Mouse (Mus musculus) neural tube, embryonic 15.5 days (tissue): ENCODE results near the gene Olfr773. TPM values are rescaled to one million over a fixed set of nuclear protein-coding genes. Genes with fewer than 3 reads are reported as not detected.
"Not testable (repeated sequence)": the region's sequence is repeated elsewhere in the genome, so short reads cannot be mapped to it uniquely, and the experiment has no call there.

Experiments used
- ATAC-seq: fragments of 200-750 bp; cut with Nextera tagmentation; 2 replicates; pipeline ENCODE4 v1.8.0; 2017; ENCODE audit warnings: mild to moderate bottlenecking, moderate TSS enrichment, moderate library complexity; ENCODE audit not compliant: low FRiP score
- H3K27ac ChIP-seq: fragments of 300-500 bp; sonication (generic); replicated peaks from 2 replicates; pipeline ENCODE4 v1.5.1; 2015; ENCODE audit warnings: mild to moderate bottlenecking, inconsistent platforms
- H3K27me3 ChIP-seq: fragments of 300-500 bp; sonication (generic); replicated peaks from 2 replicates; pipeline ENCODE4 v1.6.1; 2015; ENCODE audit warnings: inconsistent platforms
- H3K36me3 ChIP-seq: fragments of 300-500 bp; sonication (generic); 2 replicates; pipeline ENCODE4 v1.6.1; 2015; ENCODE audit warnings: inconsistent platforms
- H3K4me1 ChIP-seq: fragments of 300-500 bp; sonication (generic); 2 replicates; pipeline ENCODE4 v1.6.1; 2015; ENCODE audit warnings: inconsistent platforms
- H3K4me2 ChIP-seq: fragments of 300-500 bp; sonication (generic); 2 replicates; pipeline ENCODE4 v1.6.1; 2015; ENCODE audit warnings: inconsistent platforms, mild to moderate bottlenecking, moderate library complexity
- H3K4me3 ChIP-seq: fragments of 300-500 bp; sonication (generic); replicated peaks from 2 replicates; pipeline ENCODE4 v1.5.1; 2015; ENCODE audit warnings: mild to moderate bottlenecking, inconsistent platforms
- H3K9ac ChIP-seq: fragments of 300-500 bp; sonication (generic); replicated peaks from 2 replicates; pipeline ENCODE4 v1.6.1; 2015; ENCODE audit warnings: mild to moderate bottlenecking, inconsistent platforms
- H3K9me3 ChIP-seq: fragments of 300-500 bp; sonication (generic); replicated peaks from 2 replicates; pipeline ENCODE4 v1.6.1; 2016; ENCODE audit warnings: inconsistent platforms
- WGBS: fragments of 180-500 bp; shearing (Covaris S2); methylation state at CpG from one replicate; pipeline ENCODE4 v1.1.7; 2015; ENCODE audit warnings: mixed read lengths; 5-methylcytosine and 5-hydroxymethylcytosine counted together
- polyA plus RNA-seq: library from polyadenylated mRNA; unstranded; fragments of >200 nt; fragmentation: Nextera tagmentation; extraction: Ambion mirVana; gene quantifications from 2 replicates; pipeline ENCODE4 v1.2.1, GENCODE M21; 2015

Olfr773 gene
- not detected in 2 replicates for polyA plus RNA-seq

DNA sequence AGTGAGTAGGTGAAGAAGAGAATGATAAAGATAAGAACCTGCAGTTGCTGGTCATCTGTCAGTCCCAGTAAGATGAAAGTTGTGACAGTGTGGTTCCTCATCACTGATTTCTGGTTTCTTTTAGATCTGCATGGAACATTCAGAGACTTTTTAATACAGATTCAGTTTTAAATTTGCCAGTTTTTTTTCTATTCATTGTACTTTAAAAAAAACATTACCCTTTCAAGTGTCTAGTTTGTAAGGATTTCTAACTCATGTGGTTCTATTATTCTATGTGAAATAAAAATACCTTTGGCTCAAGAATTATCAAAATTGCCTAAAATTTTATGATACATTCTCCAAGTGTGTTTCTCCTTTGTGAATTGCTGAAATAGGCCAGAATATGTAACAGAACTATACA lies at the start of gene Olfr773:
Gene Olfr773, minus strand, starts transcription at position 101 of the 400 bp plus-strand sequence.
- not testable (repeated sequence) for ATAC-seq, H3K4me2 ChIP-seq, H3K9me3 ChIP-seq, H3K4me1 ChIP-seq, H3K27me3 ChIP-seq, H3K36me3 ChIP-seq, H3K27ac ChIP-seq, H3K9ac ChIP-seq, H3K4me3 ChIP-seq

DNA sequence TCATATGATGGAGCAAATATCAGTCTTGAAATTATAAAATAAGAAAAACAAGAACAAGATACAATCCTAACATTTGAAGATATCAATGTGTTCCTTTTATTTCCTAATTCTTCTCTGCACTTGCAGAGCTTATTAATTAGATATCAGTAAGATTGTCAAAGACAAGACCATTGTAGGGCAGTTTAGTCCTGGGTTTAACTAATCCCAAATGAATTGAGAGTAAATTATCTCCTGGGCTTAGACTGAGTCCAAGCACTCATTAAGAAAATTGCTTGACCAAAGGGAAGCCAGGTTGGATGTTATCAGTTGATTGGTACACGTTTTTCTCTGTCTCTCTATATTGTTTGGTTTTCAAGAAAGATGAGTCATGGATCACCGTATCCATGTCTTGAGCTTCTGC lies 48.7 kb upstream of the Olfr773 start, which contains the start of gene Olfr774:
Gene Olfr774, plus strand, starts transcription at position 301 of the 400 bp plus-strand sequence.
- H3K27me3 ChIP-seq, result no peaks in the 10 kb centered on the region
- no peak within 1 kb of the TSS for H3K4me2 ChIP-seq
- no peak within 1 kb of the TSS for H3K27ac ChIP-seq
- no peaks in the 10 kb centered on the region for H3K36me3 ChIP-seq
- no peaks in the 10 kb centered on the region for H3K4me1 ChIP-seq
- H3K9ac ChIP-seq, result no peak within 1 kb of the TSS
- H3K9me3 ChIP-seq, result no peaks in the 10 kb centered on the region
- H3K4me3 ChIP-seq, result no peak within 1 kb of the TSS
- ATAC-seq, result no peak
- WGBS, result 80% methylated on average over 2 of the region's 2 CpGs

DNA sequence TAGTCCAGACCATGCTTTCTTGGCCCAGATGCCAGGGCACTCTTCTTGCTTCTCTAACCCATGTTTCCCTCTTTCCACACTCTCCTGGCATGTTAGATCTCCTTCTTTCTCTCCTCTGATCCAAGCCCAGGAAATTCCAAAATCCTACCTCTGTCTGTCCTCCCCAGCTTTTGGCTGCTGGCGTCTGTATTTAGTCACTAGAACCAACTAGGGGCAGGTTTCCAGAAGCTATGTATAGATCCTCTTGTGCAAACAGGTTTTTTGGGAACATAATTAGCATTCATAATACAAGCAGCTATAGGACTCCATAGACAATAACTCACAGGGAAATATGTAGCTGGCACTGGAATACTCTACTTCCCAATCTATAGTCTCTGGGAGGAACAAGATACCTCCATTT lies 43.5 kb upstream of the Olfr773 start:
- Histone ChIP-seq H3K4me1 (no peaks in the 10 kb centered on the region), H3K36me3 (no peaks in the 10 kb centered on the region), H3K9ac (no peak overlapping the region), H3K4me2 (no peak overlapping the region), H3K4me3 (no peak overlapping the region), H3K27me3 (no peaks in the 10 kb centered on the region), H3K27ac (no peak overlapping the region), H3K9me3 (no peaks in the 10 kb centered on the region)
- WGBS, result 84% methylated on average over 1 of the region's 1 CpGs
- ATAC-seq, result no peak

DNA sequence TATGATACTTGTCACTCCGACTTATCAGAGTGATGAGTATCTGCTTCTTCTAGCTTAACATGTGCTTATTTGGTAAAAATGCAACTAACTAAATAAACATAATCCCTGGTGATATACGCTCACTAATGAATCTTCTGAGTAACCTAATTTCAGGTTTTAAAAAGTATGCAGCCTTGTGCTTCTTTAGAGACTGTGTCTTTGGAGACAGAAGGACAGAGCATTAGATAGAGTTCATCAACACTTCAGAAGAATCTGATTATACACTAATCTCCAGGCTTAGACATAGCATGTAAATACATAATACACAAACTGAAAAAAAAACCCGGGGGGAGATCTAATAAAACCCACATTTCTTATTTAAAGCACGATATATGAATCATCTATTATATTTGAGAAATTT lies 9.4 kb downstream of the Olfr773 start, which contains the start of gene Olfr772:
Gene Olfr772, minus strand, starts transcription at position 101 of the 400 bp plus-strand sequence.
- ATAC-seq, H3K27me3 ChIP-seq, H3K27ac ChIP-seq, H3K4me2 ChIP-seq, H3K4me3 ChIP-seq, H3K4me1 ChIP-seq, H3K36me3 ChIP-seq, H3K9ac ChIP-seq, H3K9me3 ChIP-seq: not testable (repeated sequence)
- WGBS, result 92% methylated on average over 4 of the region's 4 CpGs

DNA sequence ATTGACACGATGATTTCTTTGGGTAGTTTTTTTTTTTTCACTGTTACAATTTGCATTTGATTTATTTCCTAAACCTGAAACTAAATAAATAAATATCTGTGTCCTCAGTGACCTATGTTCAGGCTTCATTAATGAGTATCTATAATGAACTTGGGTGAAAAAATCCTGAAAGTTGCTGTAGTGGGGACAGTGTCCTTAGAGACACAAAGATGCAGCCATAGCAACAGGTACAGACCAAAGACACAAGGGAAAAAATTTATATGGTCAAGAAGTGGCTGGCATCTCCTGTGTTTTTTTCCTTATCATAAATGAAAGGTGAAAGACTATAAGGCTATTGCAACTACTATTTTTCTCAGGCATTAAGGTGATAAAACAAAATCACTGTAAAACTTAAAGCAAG lies 22.6 kb downstream of the Olfr773 start, which contains the start of gene Olfr771:
Gene Olfr771, minus strand, starts transcription at position 101 of the 400 bp plus-strand sequence.
- no peak within 1 kb of the TSS for H3K4me2 ChIP-seq
- H3K36me3 ChIP-seq, result no peaks in the 10 kb centered on the region
- no peak within 1 kb of the TSS for H3K27ac ChIP-seq
- no peak within 1 kb of the TSS for H3K9ac ChIP-seq
- 0 out of 2 replicates have a peak, but pooled peaks cover 3% of the 10 kb centered on the region for H3K9me3 ChIP-seq
- ATAC-seq, result no peak
- no peaks in the 10 kb centered on the region for H3K4me1 ChIP-seq
- WGBS, result 90% methylated on average over 1 of the region's 1 CpGs
- no peaks in the 10 kb centered on the region for H3K27me3 ChIP-seq
- H3K4me3 ChIP-seq, result no peak within 1 kb of the TSS

DNA sequence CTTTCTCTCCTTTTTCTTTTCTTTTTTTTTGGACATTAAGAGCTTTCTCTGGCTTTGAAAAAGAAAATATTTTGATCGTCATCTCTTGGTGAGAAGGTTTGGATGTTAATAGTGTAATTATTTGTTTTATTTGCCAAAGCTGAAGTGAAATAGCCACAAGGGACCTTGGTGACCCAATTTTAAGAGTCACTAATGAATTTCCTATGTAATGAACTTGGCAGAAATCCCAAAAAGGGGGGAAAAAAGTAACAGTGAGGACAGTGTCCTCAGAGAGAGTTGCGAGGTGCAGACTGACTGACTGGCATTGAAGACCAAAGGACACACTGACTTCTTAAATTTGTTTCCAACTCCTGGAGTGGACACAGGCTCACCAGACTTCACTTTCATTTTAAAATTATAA lies 48.3 kb downstream of the Olfr773 start, which contains the start of gene Olfr770:
Gene Olfr770, minus strand, starts transcription at position 101 of the 400 bp plus-strand sequence.
- Histone ChIP-seq H3K4me3 (no peak within 1 kb of the TSS), H3K4me2 (no peak within 1 kb of the TSS), H3K27me3 (no peaks in the 10 kb centered on the region), H3K4me1 (no peaks in the 10 kb centered on the region), H3K36me3 (no peaks in the 10 kb centered on the region), H3K9ac (no peak within 1 kb of the TSS), H3K27ac (no peak within 1 kb of the TSS), H3K9me3 (no peaks in the 10 kb centered on the region)
- no peak for ATAC-seq
- 72% methylated on average over 2 of the region's 2 CpGs for WGBS

Other genes with a start within 250 kb of the Olfr773 start
- gene Mettl7b, start 226.4 kb downstream of the Olfr773 start, polyA plus RNA-seq, result 0.19 TPM in 1 of 2 replicates, not detected in the other
- not detected in 2 replicates for gene Olfr9, start 198.0 kb downstream of the Olfr773 start, polyA plus RNA-seq
- gene Olfr763, start 176.6 kb downstream of the Olfr773 start, polyA plus RNA-seq, result not detected in 2 replicates
- gene Olfr764-ps1, start 147.5 kb downstream of the Olfr773 start, polyA plus RNA-seq, result not detected in 2 replicates
- not detected in 2 replicates for gene Olfr765, start 137.4 kb downstream of the Olfr773 start, polyA plus RNA-seq
- not detected in 2 replicates for gene Olfr766-ps1, start 118.4 kb downstream of the Olfr773 start, polyA plus RNA-seq
- not detected in 2 replicates for gene Olfr767, start 104.5 kb downstream of the Olfr773 start, polyA plus RNA-seq
- gene Olfr768, start 88.0 kb downstream of the Olfr773 start, polyA plus RNA-seq, result not detected in 2 replicates
- not detected in 2 replicates for gene Olfr769, start 69.6 kb downstream of the Olfr773 start, polyA plus RNA-seq
- gene Olfr770, start 48.4 kb downstream of the Olfr773 start, polyA plus RNA-seq, result not detected in 2 replicates
- not detected in 2 replicates for gene Olfr771, start 22.7 kb downstream of the Olfr773 start, polyA plus RNA-seq
- not detected in 2 replicates for gene Olfr772, start 9.5 kb downstream of the Olfr773 start, polyA plus RNA-seq
- gene Olfr774, start 48.8 kb upstream of the Olfr773 start, polyA plus RNA-seq, result not detected in 2 replicates
- not detected in 2 replicates for gene Olfr775, start 61.0 kb upstream of the Olfr773 start, polyA plus RNA-seq
- gene Olfr776, start 71.7 kb upstream of the Olfr773 start, polyA plus RNA-seq, result not detected in 2 replicates
- not detected in 2 replicates for gene Olfr777, start 84.1 kb upstream of the Olfr773 start, polyA plus RNA-seq
- gene Olfr780, start 130.7 kb upstream of the Olfr773 start, polyA plus RNA-seq, result not detected in 2 replicates
- not detected in 2 replicates for gene Olfr781, start 141.4 kb upstream of the Olfr773 start, polyA plus RNA-seq
- gene Olfr782, start 161.4 kb upstream of the Olfr773 start, polyA plus RNA-seq, result not detected in 2 replicates
- gene Olfr784, start 196.7 kb upstream of the Olfr773 start, polyA plus RNA-seq, result 0.14 TPM in 2 replicates
- gene Olfr785, start 218.0 kb upstream of the Olfr773 start, polyA plus RNA-seq, result not detected in 2 replicates
- not detected in 2 replicates for gene Olfr786, start 239.9 kb upstream of the Olfr773 start, polyA plus RNA-seq